Mouse (Mus musculus) embryonic fibroblast, embryonic 13.5 days (primary cell): Measurements from ENCODE around the gene Ppp1r26.

Experiments used
- CTCF ChIP-seq: IDR thresholded peaks from 2 replicates; pipeline ENCODE4 v1.5.1; 2011; ENCODE audit warnings: mild to moderate bottlenecking, control low read depth, low read length, moderate library complexity, borderline replicate concordance; ENCODE audit not compliant: insufficient read depth
- POLR2A ChIP-seq: IDR thresholded peaks from 2 replicates; pipeline ENCODE4 v1.6.1; 2011; ENCODE audit warnings: low read depth, mild to moderate bottlenecking, control low read depth, low read length, moderate library complexity

- TF ChIP-seq CTCF, result no peak
- no peak for TF ChIP-seq POLR2A
Measured at GRCm38 (mm10) chr2:28446515-28447314, at the start of gene Ppp1r26.
